Mouse (Mus musculus) c-Kit-negative CD71-positive TER-119-positive erythroid progenitor cells, embryonic 14.5 days (primary cell): ENCODE measurements around the gene Mon2.
"Not testable (repeated sequence)": the region's sequence is repeated elsewhere in the genome, so short reads cannot be mapped to it uniquely, and the experiment has no call there.

Experiments used
- DNase-seq: peaks from one replicate; pipeline ENCODE4 v3.0.0-alpha.2; 2013; ENCODE audit warnings: low read depth, low spot score

Mon2 gene

GRCm38 (mm10) chr10:123057082-123057481 lies 19.2 kb downstream of the Mon2 start:
- DNase-seq: no peak

GRCm38 (mm10) chr10:123056463-123056862 lies 19.8 kb downstream of the Mon2 start:
- no peak for DNase-seq

- DNase-seq: no peak
Observed at GRCm38 (mm10) chr10:123055205-123056000, 20.9 kb downstream of the Mon2 start.

GRCm38 (mm10) chr10:123053557-123053956 lies 22.7 kb downstream of the Mon2 start:
- no peak for DNase-seq

DNA sequence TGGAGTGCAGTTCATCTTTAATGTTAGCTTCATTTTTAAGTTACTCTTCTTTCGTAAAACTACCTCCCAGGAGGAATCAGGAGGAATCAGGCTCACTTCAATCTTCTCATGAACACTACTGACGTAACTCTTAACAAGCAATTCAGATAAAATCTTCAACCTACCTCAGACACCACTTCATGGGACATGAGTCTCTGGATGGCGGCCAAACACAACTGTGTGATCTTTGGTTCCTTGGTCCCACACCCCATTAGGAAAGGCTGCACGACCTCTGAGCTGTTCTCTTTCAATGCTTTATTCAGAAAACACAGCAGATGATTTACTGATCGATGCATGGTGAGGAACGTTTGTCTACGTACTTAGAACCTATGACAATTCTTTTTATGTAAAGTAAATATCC lies 24.3 kb downstream of the Mon2 start:
- no peak for DNase-seq

DNA sequence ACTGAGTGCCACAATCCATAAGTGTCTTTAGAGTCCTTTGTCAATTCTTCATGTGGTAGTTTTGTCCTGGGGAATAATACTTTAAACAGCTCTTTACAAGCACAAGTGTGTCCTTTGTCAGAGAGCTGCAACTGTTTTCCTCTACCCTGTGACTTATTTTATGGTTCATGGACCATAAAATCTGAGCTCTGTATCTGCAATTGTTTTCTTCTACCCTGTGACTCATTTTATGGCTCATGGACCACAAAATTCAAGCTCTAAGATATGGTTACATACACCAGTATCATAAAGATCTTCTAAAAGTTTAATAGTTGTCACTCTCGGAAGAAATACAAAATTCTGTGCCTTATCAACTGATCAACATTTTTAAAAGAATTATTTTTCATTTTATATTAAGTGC lies 27.6 kb downstream of the Mon2 start:
- no peak for DNase-seq

GRCm38 (mm10) chr10:123039936-123040335 lies 36.4 kb downstream of the Mon2 start:
- no peak for DNase-seq

GRCm38 (mm10) chr10:123032078-123032646 lies 44.1 kb downstream of the Mon2 start:
- DNase-seq: no peak

- DNase-seq: no peak
Observed at GRCm38 (mm10) chr10:123031449-123031848, 44.9 kb downstream of the Mon2 start.

DNA sequence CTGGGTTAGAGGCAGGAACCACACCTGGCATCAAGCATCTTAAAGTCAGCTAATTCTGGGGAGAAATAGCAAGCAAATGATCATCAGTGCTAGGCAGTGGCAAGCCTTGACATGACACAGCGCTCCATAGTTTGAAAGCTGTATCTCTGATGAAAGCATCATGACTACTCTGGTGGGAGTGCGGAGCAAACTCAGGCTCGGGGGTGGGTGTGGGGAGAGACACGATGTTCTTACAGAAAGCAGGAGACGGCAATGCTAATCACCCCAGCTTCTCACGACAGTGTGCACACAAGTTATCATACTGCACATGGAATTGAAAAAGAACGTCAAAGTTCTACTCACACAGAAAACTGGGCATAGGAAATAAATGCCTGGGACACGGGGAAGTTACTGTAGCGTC lies 45.7 kb downstream of the Mon2 start:
- no peak for DNase-seq

DNA sequence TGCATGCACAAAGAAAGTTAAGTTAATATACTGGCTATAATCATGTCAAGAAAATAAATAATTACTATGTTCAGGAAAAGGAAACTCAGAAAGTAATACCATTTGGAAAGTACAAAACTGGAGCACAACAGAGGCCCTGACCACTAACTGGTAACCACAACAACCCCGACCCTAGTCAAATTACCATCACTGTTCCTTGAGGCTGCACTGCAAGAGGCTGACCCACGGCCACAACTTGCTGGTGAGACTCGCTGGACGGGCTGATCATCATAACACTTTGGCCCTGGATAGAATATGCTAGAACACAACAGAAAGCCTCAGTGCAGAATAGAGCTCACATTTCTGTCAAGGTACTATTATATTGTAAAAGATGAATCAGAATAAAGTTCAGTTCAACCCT lies 47.4 kb downstream of the Mon2 start:
- no peak for DNase-seq

- not testable (repeated sequence) for DNase-seq
Observed at GRCm38 (mm10) chr10:123026736-123027135, 49.6 kb downstream of the Mon2 start.

DNA sequence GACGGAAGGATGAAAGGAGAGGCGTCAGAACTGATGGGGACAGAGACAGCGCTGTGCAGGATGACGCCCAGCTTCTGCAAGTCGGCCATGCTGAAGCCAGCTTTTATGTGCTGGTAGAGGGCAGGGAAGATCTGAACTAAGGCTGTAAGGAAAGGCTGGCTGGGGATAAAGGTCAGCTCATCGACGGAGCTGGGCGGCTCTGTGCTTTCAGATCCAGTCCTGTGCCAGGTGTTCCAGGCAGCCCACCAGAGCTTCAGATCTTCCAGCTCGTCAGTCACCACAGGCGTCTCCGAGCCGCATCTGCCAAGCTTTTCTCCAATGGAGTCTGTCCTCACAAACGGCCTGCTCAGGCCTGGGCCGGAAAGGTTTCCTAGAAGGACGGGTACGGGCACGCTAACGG lies 62.9 kb downstream of the Mon2 start:
- DNase-seq: no peak

DNA sequence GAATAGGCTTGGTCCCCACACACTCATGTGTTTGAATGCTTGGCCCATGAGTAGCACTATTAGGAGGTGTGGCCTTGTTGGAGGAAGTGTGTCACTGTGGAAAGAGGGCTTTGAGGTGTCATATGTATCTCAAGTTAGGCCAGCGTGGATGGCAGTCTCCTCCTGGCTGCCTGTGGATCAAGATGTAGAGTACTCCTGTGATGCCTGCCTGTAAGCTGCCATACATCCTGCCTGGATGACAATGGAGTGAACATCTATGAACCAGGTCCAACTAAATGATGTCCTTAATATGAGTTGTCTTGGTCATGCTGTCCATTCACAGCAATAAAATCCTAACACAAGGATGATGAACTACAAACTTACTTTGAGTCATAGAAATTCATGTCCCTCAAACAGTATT lies 64.9 kb downstream of the Mon2 start:
- no peak for DNase-seq

DNA sequence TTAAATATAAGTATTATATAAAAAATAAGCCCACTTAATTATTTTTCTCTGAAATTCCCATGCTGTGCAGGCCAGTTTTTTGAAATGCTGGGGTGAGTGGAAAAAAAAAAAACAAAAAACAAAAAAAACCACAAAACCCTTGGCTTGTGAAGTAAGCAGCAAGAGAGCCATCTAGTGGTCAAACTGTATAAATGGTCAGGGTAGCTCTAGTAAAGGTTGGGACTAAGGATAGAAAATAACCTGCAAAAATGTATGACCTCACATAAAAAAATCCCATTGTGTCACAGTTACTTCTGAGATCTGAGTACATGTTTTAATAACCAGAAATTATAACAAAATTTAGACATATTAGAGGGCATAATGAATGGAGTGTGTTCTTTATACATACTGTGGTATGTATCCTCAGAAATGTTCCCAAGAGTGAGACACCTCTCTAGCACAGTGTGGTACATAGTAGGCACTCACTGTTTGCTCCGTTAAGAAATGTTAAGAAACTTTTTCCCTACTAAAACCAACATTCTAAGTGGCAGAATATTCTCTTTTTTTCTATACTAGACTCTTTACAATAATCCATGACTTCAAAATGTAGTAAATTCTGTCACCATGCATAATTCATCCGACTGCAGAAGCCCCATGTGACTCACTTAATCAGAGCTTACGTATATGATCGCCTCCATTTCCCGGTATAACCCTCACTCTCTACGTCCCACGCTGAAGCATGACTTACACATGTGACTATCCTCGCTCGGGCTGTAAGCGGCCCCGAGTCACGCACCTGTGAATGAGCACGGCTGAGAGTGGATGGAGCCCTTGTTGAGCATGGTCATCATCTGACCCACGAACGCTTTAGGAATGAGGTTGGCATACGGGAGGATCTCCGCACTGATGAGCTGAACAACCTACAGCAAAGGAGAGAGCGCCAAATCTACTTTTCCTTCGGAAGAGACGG lies 70.8 kb downstream of the Mon2 start:
- DNase-seq: peak; percentile 16

GRCm38 (mm10) chr10:123004475-123005236 lies 71.6 kb downstream of the Mon2 start:
- DNase-seq: no peak

- DNase-seq: no peak
Observed at GRCm38 (mm10) chr10:123001985-123002384, 74.3 kb downstream of the Mon2 start.

GRCm38 (mm10) chr10:123001363-123001762 lies 74.9 kb downstream of the Mon2 start:
- DNase-seq: no peak

- DNase-seq: no peak
Observed at GRCm38 (mm10) chr10:122999356-122999755, 76.9 kb downstream of the Mon2 start.

- DNase-seq: no peak
Observed at GRCm38 (mm10) chr10:122997852-122998251, 78.5 kb downstream of the Mon2 start.

- no peak for DNase-seq
Observed at GRCm38 (mm10) chr10:122994402-122995107, 81.8 kb downstream of the Mon2 start.
